Mouse (Mus musculus): ENCODE measurements around the gene Dcaf11.
A peak's percentile ranks its signal among the peaks of the same experiment; 100 is the strongest.

The Dcaf11 gene

GRCm38 (mm10) chr14:55555788-55556187 lies 4.0 kb upstream of the Dcaf11 start:
- DNase-seq (ENCODE audit: low spot score in 2 of 2): no peak

GRCm38 (mm10) chr14:55557003-55557402 lies 2.8 kb upstream of the Dcaf11 start:
- peak; percentile 77 to 87 for DNase-seq (ENCODE audit: low spot score in 2 of 2)

- DNase-seq (ENCODE audit: low spot score in 2 of 2): no peak
Observed at GRCm38 (mm10) chr14:55557587-55557986, 2.2 kb upstream of the Dcaf11 start.

GRCm38 (mm10) chr14:55558740-55559448 lies 912 bp upstream of the Dcaf11 start:
- no peak for DNase-seq (ENCODE audit: low spot score in 2 of 2)

- peak; percentile 95 to 98 for DNase-seq (ENCODE audit: low spot score in 2 of 2)
Observed at GRCm38 (mm10) chr14:55560202-55561073, 632 bp downstream of the Dcaf11 start, which contains the start of gene A730061H03Rik. Gene A730061H03Rik, minus strand, starts transcription at chr14:55560406.

GRCm38 (mm10) chr14:55561860-55562259 lies 2.1 kb downstream of the Dcaf11 start:
- DNase-seq (ENCODE audit: low spot score in 2 of 2): no peak

- DNase-seq (ENCODE audit: low spot score in 2 of 2): no peak
Observed at GRCm38 (mm10) chr14:55563249-55563648, 3.4 kb downstream of the Dcaf11 start.

GRCm38 (mm10) chr14:55565748-55566147 lies 5.9 kb downstream of the Dcaf11 start:
- DNase-seq (ENCODE audit: low spot score in 2 of 2): no peak

- no peak for DNase-seq (ENCODE audit: low spot score in 2 of 2)
Observed at GRCm38 (mm10) chr14:55567496-55567895, 7.7 kb downstream of the Dcaf11 start.

GRCm38 (mm10) chr14:55570588-55570987 lies 10.8 kb downstream of the Dcaf11 start:
- DNase-seq (ENCODE audit: low spot score in 2 of 2): no peak

- no peak for DNase-seq (ENCODE audit: low spot score in 2 of 2)
Observed at GRCm38 (mm10) chr14:55571760-55572159, 12.0 kb downstream of the Dcaf11 start.

GRCm38 (mm10) chr14:55575302-55575701 lies 15.5 kb downstream of the Dcaf11 start, which contains the start of gene Fitm1:
Gene Fitm1, plus strand, starts transcription at chr14:55575617.
- no peak for DNase-seq (ENCODE audit: low spot score in 2 of 2)

- no peak for DNase-seq (ENCODE audit: low spot score in 2 of 2)
Observed at GRCm38 (mm10) chr14:55575711-55576110, 15.9 kb downstream of the Dcaf11 start.

GRCm38 (mm10) chr14:55576376-55576775 lies 16.6 kb downstream of the Dcaf11 start:
- no peak for DNase-seq (ENCODE audit: low spot score in 2 of 2)

- peak; percentile 63 to 80 for DNase-seq (ENCODE audit: low spot score in 2 of 2)
Observed at GRCm38 (mm10) chr14:55577871-55578667, 18.3 kb downstream of the Dcaf11 start, which contains the start of gene Psme1. Gene Psme1, plus strand, starts transcription at chr14:55578123.

GRCm38 (mm10) chr14:55578668-55579269 lies 19.0 kb downstream of the Dcaf11 start:
- peak in 1 of 2 experiments; percentile 44 for DNase-seq (ENCODE audit: low spot score in 2 of 2)

- no peak for DNase-seq (ENCODE audit: low spot score in 2 of 2)
Observed at GRCm38 (mm10) chr14:55579511-55580496, 20.0 kb downstream of the Dcaf11 start.

GRCm38 (mm10) chr14:55580731-55581130 lies 20.9 kb downstream of the Dcaf11 start:
- no peak for DNase-seq (ENCODE audit: low spot score in 2 of 2)

- DNase-seq (ENCODE audit: low spot score in 2 of 2): no peak
Observed at GRCm38 (mm10) chr14:55581981-55582681, 22.3 kb downstream of the Dcaf11 start.
